Mouse (Mus musculus) lung, postnatal 0 days (tissue): ENCODE data around the gene Pdzd7. TPM values are rescaled to one million over a fixed set of nuclear protein-coding genes. Genes with fewer than 3 reads are reported as not detected.

Experiments used
- ATAC-seq: fragments of 200-750 bp; cut with Nextera tagmentation; 2 replicates; pipeline ENCODE4 v1.8.0; 2017; ENCODE audit warnings: moderate library complexity
- DNase-seq: peaks from one replicate; pipeline ENCODE4 v3.0.0-alpha.2; 2016; ENCODE audit warnings: low spot score
- H3K27ac ChIP-seq: fragments of 300-500 bp; sonication (generic); 2 replicates; pipeline ENCODE4 v1.5.1; 2014; ENCODE audit warnings: antibody characterized with exemption, mild to moderate bottlenecking, low read length, mixed read lengths
- H3K27me3 ChIP-seq: fragments of 300-500 bp; sonication (generic); replicated peaks from 2 replicates; pipeline ENCODE4 v1.6.1; 2014; ENCODE audit warnings: low read length, mixed read lengths; ENCODE audit not compliant: insufficient read depth
- H3K36me3 ChIP-seq: fragments of 300-500 bp; sonication (generic); 2 replicates; pipeline ENCODE4 v1.6.1; 2014; ENCODE audit warnings: low read length, mixed read lengths; ENCODE audit not compliant: insufficient read depth
- H3K4me1 ChIP-seq: fragments of 300-500 bp; sonication (generic); 2 replicates; pipeline ENCODE4 v1.6.1; 2014; ENCODE audit warnings: antibody characterized with exemption, low read depth, low read length, mixed read lengths; ENCODE audit not compliant: insufficient read depth
- H3K4me2 ChIP-seq: fragments of 300-500 bp; sonication (generic); replicated peaks from 2 replicates; pipeline ENCODE4 v1.6.1; 2014; ENCODE audit warnings: low read depth, mild to moderate bottlenecking, low read length, moderate library complexity, mixed read lengths
- H3K4me3 ChIP-seq: fragments of 300-500 bp; sonication (generic); 2 replicates; pipeline ENCODE4 v1.5.1; 2014; ENCODE audit warnings: low read depth, low read length
- H3K9ac ChIP-seq: fragments of 300-500 bp; sonication (generic); replicated peaks from 2 replicates; pipeline ENCODE4 v1.6.1; 2014; ENCODE audit warnings: low read depth, mild to moderate bottlenecking
- H3K9me3 ChIP-seq: fragments of 300-500 bp; sonication (generic); 2 replicates; pipeline ENCODE4 v1.6.1; 2016; ENCODE audit warnings: low read length, mixed read lengths
- CTCF ChIP-seq: IDR thresholded peaks from 2 replicates; pipeline ENCODE4 v1.5.1; 2016; ENCODE audit warnings: antibody characterized with exemption, mild to moderate bottlenecking
- EP300 ChIP-seq: IDR thresholded peaks from 2 replicates; pipeline ENCODE4 v1.6.1; 2016; ENCODE audit warnings: antibody characterized with exemption, mild to moderate bottlenecking, control low read depth
- WGBS: fragments of 180-500 bp; shearing (Covaris S2); extraction: QIAGEN DNeasy Blood & Tissue Kit; methylation state at CpG from one replicate; pipeline ENCODE4 v1.1.7; 2014; 5-methylcytosine and 5-hydroxymethylcytosine counted together
- polyA plus RNA-seq: library from polyadenylated mRNA; unstranded; fragments of >200 nt; fragmentation: Nextera tagmentation; extraction: Ambion mirVana; gene quantifications from 2 replicates; pipeline ENCODE4 v1.2.1, GENCODE M21; 2015

Gene Pdzd7
- polyA plus RNA-seq, 1 experiment from 2014 or later: 0.12 TPM

DNA sequence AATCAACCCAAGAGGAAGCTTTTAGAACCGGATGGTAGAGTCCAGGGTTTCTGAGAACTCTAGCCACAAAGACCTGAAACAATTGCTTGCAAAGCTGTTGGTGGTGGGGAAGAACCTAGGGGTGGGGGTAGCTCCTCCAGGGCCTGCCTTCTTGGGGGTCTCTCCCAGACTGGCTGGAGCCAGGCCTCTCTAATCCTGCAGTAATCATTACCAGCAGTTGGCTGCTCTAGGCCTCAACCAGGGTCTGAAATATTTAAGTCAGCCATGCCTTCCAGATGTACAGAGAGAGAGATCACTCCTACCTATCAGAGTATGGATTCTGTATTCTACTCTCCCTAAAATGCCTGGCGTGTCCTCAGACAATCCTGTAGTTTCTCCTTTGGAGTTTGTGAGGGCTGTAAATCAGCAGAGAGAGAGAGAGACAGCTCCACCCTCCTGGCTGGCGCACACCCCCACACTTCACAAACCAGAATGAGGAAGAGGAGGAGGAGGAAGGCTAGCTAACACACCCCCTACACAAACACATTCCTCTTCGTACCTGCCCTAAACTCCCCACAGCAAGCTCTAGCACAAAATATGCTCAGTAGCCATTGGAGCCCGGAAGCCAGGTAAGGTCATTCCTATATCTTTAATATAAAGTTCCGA, 31.8 kb downstream of the Pdzd7 start:
- Histone ChIP-seq H3K4me1 (peaks cover 6% of the 10 kb centered on the region; the same call in 1 of the 2 replicates), H3K27me3 (no peaks in the 10 kb centered on the region), H3K4me2 (peak overlapping the region; percentile 76; the same call in 1 of the 2 replicates), H3K9ac (no peak overlapping the region), H3K27ac (peak overlapping the region; percentile 99), H3K9me3 (no peaks in the 10 kb centered on the region), H3K4me3 (no peak overlapping the region), H3K36me3 (no peaks in the 10 kb centered on the region; the same call in 1 of the 2 replicates)
- ATAC-seq (no peak), DNase-seq (no peak)
- TF ChIP-seq CTCF (no peak), EP300 (no peak)
- WGBS: 62% methylated on average over 6 of the region's 6 CpGs

GRCm38 (mm10) chr19:45012636-45013035, 32.9 kb downstream of the Pdzd7 start:
- H3K27ac ChIP-seq: 0 out of 2 replicates have a peak overlapping the region, but pooled peaks have one; percentile 99
- ATAC-seq: no peak
- TF ChIP-seq EP300 (no peak), CTCF (peak; percentile 80)
- WGBS: 25% methylated on average over 6 of the region's 6 CpGs
- no peak overlapping the region for H3K4me3 ChIP-seq
- H3K36me3 ChIP-seq: no peaks in the 10 kb centered on the region; the same call in 1 of the 2 replicates
- peaks cover 5% of the 10 kb centered on the region; the same call in 1 of the 2 replicates for H3K4me1 ChIP-seq
- no peaks in the 10 kb centered on the region for H3K27me3 ChIP-seq
- H3K9me3 ChIP-seq: no peaks in the 10 kb centered on the region
- H3K9ac ChIP-seq: no peak overlapping the region
- peak; percentile 92 for DNase-seq
- no peak overlapping the region for H3K4me2 ChIP-seq

- no peak overlapping the region for H3K4me3 ChIP-seq
- H3K27me3 ChIP-seq: no peaks in the 10 kb centered on the region
- no peaks in the 10 kb centered on the region; the same call in 1 of the 2 replicates for H3K36me3 ChIP-seq
- 82% methylated on average over 8 of the region's 8 CpGs for WGBS
- no peak overlapping the region for H3K27ac ChIP-seq
- DNase-seq (no peak), ATAC-seq (no peak)
- H3K4me1 ChIP-seq: peaks cover 9% of the 10 kb centered on the region; the same call in 1 of the 2 replicates
- no peak for TF ChIP-seq EP300
- no peak for TF ChIP-seq CTCF
- H3K4me2 ChIP-seq: no peak overlapping the region
- H3K9me3 ChIP-seq: no peaks in the 10 kb centered on the region
- H3K9ac ChIP-seq: no peak overlapping the region
Measured at GRCm38 (mm10) chr19:45012219-45012618, 33.3 kb downstream of the Pdzd7 start.

DNA sequence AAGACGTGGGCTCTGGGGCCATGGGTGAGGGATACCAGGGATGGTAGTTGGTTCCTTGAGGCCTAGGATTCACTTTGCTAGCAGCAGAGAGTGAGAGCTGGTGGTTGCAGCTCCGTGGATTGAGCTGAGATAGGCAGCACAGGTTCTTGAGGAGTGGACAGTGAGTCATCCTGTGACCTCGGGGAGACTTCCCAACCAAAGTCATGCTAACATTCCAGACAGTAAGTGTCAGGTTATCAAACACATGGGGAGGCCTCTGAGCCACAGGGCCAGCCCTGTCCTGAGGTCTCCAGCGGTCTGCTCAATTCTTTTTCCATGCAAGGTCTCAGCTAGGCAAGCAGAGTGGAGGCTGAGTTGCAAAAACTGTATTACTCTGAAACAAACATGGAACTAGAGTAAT, 34.9 kb downstream of the Pdzd7 start:
- ATAC-seq: no peak
- Histone ChIP-seq H3K4me2 (no peak overlapping the region), H3K4me3 (no peak overlapping the region), H3K27me3 (no peaks in the 10 kb centered on the region), H3K9me3 (no peaks in the 10 kb centered on the region), H3K36me3 (no peaks in the 10 kb centered on the region; the same call in 1 of the 2 replicates), H3K4me1 (peaks cover 7% of the 10 kb centered on the region; the same call in 1 of the 2 replicates), H3K9ac (no peak overlapping the region), H3K27ac (no peak overlapping the region)
- 90% methylated on average over 4 of the region's 4 CpGs for WGBS
- no peak for TF ChIP-seq CTCF
- TF ChIP-seq EP300: no peak
- DNase-seq: no peak

DNA sequence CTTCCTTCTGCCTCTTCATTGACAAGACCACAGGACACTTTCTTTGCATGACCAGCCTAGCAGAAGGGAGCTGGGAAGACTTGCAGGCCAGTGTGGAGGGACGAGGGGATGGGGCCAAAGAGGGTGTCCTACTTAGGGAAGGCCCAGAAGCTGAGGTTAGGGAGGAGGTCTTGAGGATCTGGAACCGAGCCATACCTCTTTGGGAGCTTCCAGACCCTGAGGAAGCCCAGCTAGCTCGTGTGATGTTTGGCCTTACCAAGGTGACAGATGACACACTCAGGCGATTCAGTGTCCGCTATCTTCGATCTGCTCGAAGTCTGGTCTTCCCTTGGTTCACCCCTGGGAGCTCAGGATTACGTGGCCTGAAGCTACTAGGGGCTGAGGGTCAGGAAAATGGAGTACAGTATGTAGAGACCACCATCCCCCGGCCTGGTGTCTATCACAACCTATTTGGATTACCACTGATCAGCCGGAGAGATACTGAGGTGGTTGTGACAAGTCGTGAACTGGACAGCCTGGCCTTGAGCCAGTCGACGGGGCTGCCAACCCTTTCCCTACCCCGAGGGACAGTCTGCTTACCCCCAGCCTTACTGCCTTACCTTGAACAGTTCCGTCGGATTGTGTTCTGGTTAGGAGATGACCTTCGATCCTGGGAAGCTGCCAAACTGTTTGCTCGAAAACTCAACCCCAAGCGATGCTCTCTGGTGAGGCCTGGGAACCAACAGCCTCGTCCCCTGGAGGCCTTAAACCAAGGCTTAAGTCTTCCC, 37.9 kb downstream of the Pdzd7 start:
- no peak for ATAC-seq
- Histone ChIP-seq H3K9ac (peak overlapping the region; percentile 36; the same call in 1 of the 2 replicates), H3K4me2 (peak overlapping the region; percentile 90), H3K36me3 (no peaks in the 10 kb centered on the region; the same call in 1 of the 2 replicates), H3K27ac (peak overlapping the region; percentile 85), H3K9me3 (no peaks in the 10 kb centered on the region), H3K4me3 (no peak overlapping the region), H3K27me3 (no peaks in the 10 kb centered on the region), H3K4me1 (peaks cover 14% of the 10 kb centered on the region)
- 67% methylated on average over 20 of the region's 20 CpGs for WGBS
- DNase-seq: no peak
- TF ChIP-seq EP300: no peak
- no peak for TF ChIP-seq CTCF

DNA sequence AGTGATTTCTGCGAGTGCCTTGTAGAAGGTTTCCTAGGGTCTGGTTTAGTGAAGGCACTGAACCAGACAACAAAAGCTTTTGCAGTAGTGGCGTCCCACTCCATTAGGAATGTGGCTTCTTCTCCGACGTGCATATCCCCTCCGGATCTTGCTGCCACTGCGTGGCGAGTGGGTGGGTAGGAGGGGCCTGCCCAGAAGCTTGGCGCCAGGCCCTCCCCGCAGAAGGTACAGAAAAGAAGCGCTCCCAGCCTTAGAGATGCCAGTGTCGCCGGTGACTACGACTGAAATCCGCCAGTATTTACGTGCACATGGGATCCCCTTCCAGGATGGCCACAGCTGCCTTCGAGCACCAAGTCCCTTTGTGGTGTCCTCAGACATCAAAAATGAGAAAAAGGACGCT, 38.5 kb downstream of the Pdzd7 start:
- no peak for DNase-seq
- no peak for ATAC-seq
- Histone ChIP-seq H3K9me3 (no peaks in the 10 kb centered on the region), H3K36me3 (no peaks in the 10 kb centered on the region; the same call in 1 of the 2 replicates), H3K4me3 (peak overlapping the region; percentile 96), H3K4me1 (peaks cover 14% of the 10 kb centered on the region), H3K9ac (peak overlapping the region; percentile 36), H3K4me2 (peak overlapping the region; percentile 90), H3K27me3 (no peaks in the 10 kb centered on the region), H3K27ac (peak overlapping the region; percentile 85)
- WGBS: 25% methylated on average over 17 of the region's 17 CpGs
- TF ChIP-seq CTCF (no peak), EP300 (no peak)
